Mouse (Mus musculus): ENCODE results near the gene Sbk1.

The Sbk1 gene

DNA sequence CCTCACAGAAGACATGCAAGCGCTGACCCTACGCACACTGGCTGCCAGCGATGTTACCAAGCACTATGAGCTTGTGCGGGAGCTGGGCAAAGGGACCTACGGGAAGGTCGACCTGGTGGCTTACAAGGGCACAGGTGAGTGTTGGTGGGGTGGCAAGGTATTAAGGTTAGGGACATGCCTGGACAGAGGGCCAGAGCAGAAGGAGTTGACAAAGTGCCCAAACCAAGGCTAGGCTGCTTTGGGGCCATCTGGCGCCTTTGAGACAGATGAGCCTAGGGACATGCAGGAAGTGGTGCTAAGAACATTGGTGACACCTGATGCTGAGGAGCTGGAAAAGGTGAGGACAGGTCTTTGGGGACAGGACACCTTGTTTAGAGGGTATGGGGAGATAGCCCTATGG, 17.5 kb downstream of the Sbk1 start:
- no peak for TF ChIP-seq GATA4 (IDR thresholded peaks at IDR 0.05; ENCODE audit: insufficient replicate concordance, low read length)

- no peak for TF ChIP-seq GATA4 (IDR thresholded peaks at IDR 0.05; ENCODE audit: insufficient replicate concordance, low read length)
Measured at GRCm38 (mm10) chr7:126291681-126292545, 19.5 kb downstream of the Sbk1 start.

- TF ChIP-seq GATA4 (IDR thresholded peaks at IDR 0.05; ENCODE audit: insufficient replicate concordance, low read length), result no peak
Measured at GRCm38 (mm10) chr7:126293091-126293490, 20.7 kb downstream of the Sbk1 start.

DNA sequence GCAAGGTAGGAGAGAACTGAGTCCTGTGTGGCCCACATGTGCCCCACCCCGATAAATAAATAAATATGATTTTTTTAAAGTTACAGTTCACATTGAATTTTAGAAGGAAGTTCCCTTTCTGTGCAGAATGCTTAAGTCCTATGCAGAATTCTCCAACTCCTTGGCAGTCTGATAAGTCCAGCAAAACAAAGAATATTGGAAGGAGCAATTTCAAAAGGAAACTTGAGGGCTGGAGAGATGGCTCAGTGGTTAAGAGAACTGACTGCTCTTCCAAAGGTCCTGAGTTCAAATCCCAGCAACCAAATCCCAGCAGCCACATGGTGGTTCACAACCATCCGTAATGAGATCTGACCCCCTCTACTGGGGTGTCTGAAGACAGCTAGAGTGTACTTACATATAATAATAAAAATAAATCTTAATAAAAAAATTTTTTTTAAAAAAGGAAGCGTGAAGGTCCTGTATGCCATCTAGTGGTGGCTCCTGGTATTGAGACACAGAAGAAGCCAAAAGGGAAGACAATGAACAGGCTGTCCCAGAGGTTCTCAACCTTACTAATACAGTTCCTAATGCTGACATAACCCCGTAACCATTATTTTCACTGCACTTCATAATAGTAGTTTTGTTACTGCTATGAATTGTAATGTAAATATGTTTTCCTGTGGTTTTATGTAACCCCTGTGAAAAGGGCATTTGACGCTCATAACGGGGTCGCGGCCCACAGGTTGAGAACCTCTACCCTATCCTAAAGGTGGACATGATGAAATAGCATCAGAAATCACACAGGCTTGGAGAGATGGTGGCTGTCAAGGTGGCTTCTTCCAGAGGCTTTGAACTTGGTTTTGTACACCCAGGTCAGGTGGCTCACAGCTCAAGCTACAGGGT, 25.4 kb downstream of the Sbk1 start:
- no peak for TF ChIP-seq GATA4 (IDR thresholded peaks at IDR 0.05; ENCODE audit: insufficient replicate concordance, low read length)

DNA sequence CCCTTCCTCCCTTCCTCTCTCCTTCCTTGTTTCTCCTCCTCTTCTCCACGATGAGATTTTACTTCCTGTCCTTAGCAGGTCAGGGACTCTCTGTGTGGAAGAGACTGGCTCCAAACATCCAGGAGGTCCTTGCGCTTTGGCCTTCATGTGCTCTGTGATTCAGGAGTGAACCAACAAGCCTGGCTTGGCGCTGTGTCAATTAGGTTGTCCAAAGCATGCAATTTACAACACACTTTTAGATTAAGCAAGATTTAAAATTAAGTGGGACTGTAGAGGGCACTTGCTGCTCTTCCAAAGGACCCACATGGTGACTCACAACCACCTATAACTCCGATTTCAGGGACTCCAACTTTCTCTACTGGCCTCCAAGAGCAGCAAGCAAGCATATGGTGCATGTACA, 26.4 kb downstream of the Sbk1 start:
- TF ChIP-seq GATA4 (IDR thresholded peaks at IDR 0.05; ENCODE audit: insufficient replicate concordance, low read length), result no peak

DNA sequence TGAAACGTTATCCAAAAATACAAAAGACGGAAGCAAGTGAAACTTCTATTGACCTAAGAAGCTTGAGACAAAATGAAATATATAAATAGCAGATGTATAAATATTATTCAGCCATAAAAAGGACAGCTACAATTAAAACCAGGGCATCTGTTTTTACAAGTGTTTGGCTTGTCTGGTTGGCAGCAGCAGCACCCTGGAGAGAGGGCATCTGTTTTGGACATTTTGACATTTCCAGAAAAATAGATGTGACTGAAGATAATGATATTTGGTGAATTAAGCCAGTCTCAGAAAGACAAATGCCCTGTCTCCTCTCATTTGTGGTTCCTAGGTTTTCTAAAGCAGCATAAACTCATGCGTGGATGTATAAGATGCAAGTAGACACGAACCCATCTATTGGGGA, 39.4 kb downstream of the Sbk1 start:
- TF ChIP-seq GATA4 (IDR thresholded peaks at IDR 0.05; ENCODE audit: insufficient replicate concordance, low read length), result no peak

DNA sequence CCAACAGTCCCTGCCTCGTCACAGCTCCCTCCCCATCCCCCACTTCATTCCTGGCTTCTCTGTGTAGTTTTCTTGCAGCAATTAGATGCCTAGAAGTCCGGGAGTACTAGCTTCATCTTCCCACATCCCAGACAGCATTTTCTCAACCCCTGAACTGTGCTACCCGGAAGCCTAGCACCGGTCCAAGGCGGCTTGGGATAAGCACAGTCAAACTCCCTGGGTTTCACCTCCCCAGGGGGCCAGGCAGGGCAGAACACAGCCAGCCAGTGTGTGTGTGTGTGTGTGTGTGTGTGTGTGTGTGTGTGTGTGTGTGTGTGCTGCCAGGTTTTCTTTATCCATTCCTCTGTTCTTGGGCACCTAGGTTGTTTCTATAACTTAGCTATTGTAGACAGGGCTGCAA, 40.9 kb downstream of the Sbk1 start:
- TF ChIP-seq GATA4 (IDR thresholded peaks at IDR 0.05; ENCODE audit: insufficient replicate concordance, low read length), result no peak

DNA sequence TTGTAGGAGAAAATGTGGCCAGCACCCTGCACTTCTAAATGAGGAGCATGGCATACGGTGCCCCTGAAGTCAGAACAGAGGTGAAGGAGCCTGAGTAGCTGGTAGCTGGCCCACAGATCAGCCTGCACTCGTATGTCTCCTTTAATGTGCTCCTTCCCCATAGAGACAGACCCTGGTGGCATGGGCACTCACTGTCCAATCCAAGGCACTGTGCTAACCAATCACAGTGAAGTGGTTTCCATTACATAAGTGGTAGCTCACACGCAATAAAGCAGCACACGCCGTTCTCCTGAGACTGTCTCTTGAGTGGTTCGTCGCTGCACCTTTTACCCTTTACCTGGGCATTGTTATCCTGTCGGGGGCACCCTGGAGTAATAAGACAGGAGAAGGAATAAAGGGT, 41.9 kb downstream of the Sbk1 start:
- no peak for TF ChIP-seq GATA4 (IDR thresholded peaks at IDR 0.05; ENCODE audit: insufficient replicate concordance, low read length)

GRCm38 (mm10) chr7:126323729-126324128, 51.3 kb downstream of the Sbk1 start:
- no peak for TF ChIP-seq GATA4 (IDR thresholded peaks at IDR 0.05; ENCODE audit: insufficient replicate concordance, low read length)

DNA sequence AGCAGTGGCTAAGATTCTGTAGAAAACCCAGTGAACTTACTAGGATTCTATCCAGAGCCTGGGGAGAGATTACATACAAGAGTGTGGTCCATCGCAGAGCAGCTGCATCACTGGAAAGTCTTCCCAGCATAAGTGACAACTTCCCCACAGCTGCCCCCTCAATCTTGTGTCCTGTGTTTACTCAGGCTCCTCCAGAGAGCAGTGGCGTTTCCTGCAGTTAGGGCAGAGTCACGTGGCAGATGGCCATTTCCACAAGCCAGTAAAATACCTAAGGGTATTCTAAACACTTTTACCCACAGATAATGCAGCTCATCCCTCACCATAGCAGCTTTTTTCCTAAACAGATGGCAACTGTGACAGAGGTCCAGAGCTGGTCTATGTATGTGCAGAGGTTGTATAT, 52.4 kb downstream of the Sbk1 start:
- TF ChIP-seq GATA4 (IDR thresholded peaks at IDR 0.05; ENCODE audit: insufficient replicate concordance, low read length), result no peak

DNA sequence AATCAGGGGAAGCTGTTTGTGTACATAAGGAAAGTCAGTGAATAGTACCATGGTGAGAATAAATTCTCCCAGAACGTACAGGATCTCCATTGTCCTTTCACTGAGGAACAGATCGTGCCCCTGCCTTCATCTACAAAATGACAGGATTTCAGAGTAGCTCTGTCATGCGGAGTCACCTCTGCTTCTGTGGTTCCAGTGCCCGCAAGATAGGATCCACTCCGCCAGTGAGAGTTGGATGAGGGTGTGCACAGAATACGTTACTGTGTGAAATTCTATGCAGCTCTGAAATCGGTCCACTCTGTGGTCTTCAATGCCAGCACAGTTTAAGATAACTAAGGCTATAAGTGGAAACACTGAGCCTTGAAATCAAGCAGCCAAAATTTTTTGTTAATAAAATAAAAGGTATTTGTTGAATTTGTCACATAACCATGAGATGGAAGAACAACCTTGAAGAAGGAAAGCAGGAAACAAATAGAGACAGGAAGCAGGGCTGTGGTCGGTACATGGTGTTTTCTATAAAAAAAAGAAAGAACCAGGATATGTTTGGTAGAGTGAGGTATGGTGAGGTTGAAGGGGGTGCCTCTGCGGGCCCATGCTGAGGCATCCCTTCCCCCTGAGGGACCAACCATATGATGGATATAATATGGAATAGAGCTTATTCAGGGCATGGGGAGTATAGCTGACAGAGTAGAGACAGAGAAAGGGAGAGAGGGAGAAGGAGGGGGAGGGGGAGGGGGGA, 57.7 kb downstream of the Sbk1 start:
- no peak for TF ChIP-seq GATA4 (IDR thresholded peaks at IDR 0.05; ENCODE audit: insufficient replicate concordance, low read length)

DNA sequence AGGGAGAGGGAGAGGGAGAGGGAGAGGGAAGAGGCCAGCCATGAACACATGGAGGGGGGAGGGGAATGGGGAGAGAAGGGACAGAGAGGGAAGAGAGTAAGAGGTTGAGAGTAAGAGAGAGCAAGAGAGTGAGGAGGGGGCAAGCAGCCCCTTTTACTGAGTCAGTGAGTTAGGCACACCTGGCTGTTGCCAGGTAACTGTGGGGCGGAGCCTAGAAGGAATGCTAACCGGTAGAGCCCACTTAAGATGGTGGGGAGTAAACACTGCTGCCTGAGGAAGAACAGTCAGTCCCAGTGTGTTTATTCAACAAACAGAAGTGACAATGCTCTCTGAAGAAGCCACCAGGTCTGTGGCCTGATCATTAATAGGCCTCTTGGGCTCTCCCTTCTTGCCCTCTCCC, 58.3 kb downstream of the Sbk1 start:
- no peak for TF ChIP-seq GATA4 (IDR thresholded peaks at IDR 0.05; ENCODE audit: insufficient replicate concordance, low read length)

- TF ChIP-seq GATA4 (IDR thresholded peaks at IDR 0.05; ENCODE audit: insufficient replicate concordance, low read length), result no peak
Measured at GRCm38 (mm10) chr7:126332691-126333090, 60.3 kb downstream of the Sbk1 start.

DNA sequence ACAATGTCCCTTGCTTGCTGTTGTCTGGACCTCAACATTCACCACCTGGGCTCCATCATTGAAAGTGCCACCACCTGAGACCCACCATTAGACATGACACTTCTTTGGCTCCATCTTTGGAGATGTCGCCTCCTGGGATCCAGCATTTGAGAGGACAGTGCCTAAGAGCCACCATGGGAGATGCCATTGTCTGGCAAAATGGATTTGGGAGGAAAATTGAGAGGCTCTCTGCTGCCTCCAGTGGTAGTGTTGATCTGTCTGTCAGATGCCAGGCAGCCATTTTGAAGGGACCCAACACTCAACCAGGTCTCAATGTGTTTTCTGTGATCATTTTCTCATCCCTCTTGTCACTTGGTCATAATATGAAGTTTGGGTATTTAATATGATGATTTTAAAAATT, 63.1 kb downstream of the Sbk1 start:
- TF ChIP-seq GATA4 (IDR thresholded peaks at IDR 0.05; ENCODE audit: insufficient replicate concordance, low read length), result no peak

DNA sequence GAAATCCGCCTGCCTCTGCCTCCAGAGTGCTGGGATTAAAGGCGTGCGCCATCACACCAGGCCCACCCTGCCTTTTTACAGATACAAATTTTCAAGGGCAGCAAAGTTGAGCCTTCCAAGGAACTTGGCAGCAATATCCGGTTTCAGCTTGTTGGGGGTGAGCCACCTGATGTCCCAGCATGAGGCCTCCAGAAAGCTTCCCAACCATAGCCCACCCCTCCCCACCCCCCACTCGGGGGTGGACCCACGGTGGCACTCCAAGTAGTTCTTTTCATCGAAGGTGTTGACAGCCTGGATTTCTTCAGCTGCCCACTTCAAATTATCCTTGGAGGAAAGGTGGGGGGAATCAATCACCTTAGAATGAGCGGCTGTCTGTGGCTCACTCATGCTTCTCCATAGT, 66.5 kb downstream of the Sbk1 start:
- TF ChIP-seq GATA4 (IDR thresholded peaks at IDR 0.05; ENCODE audit: insufficient replicate concordance, low read length), result no peak

Measured in liver, adult (tissue).